Mouse (Mus musculus): Measurements from ENCODE around the gene Trim56. TPM values are rescaled to one million over a fixed set of nuclear protein-coding genes. Genes with fewer than 3 reads are reported as not detected.

The Trim56 gene
- polyA plus RNA-seq, 1 experiment from 2014 or later, result 3.4 TPM

- Histone ChIP-seq H3K9ac (0 out of 2 replicates have a peak within 1 kb of the TSS, but pooled peaks have one; percentile 23), H3K4me3 (peak within 1 kb of the TSS; percentile 35), H3K9me3 (no peaks in the 10 kb centered on the region), H3K27ac (replicated peaks) (peak within 1 kb of the TSS; percentile 60; the same call in 1 of the 2 replicates), H3K4me2 (peak within 1 kb of the TSS; percentile 66), H3K36me3 (no peaks in the 10 kb centered on the region), H3K27me3 (no peaks in the 10 kb centered on the region), H3K4me1 (replicated peaks) (peaks cover 20% of the 10 kb centered on the region)
- ATAC-seq (ENCODE audit: low FRiP score, low read depth), result peak; percentile 94
- 14% methylated on average over 23 of the region's 23 CpGs for WGBS
These were observed 43.7 kb downstream of the Trim56 start, which contains the start of gene Serpine1 for GRCm38 (mm10) chr5:137072079-137072960. TSS of gene Serpine1 (minus strand) at chr5:137072268.

- Histone ChIP-seq H3K36me3 (no peaks in the 10 kb centered on the region), H3K9ac (no peak overlapping the region), H3K4me1 (replicated peaks) (peaks cover 20% of the 10 kb centered on the region), H3K4me2 (no peak overlapping the region), H3K27me3 (no peaks in the 10 kb centered on the region), H3K27ac (replicated peaks) (no peak overlapping the region), H3K4me3 (no peak overlapping the region), H3K9me3 (no peaks in the 10 kb centered on the region)
- no peak for ATAC-seq (ENCODE audit: low FRiP score, low read depth)
- WGBS, result 84% methylated on average over 19 of the region's 19 CpGs
These were observed 45.0 kb downstream of the Trim56 start for GRCm38 (mm10) chr5:137070881-137071605.

- Histone ChIP-seq H3K4me2 (no peak overlapping the region), H3K4me1 (replicated peaks) (peaks cover 14% of the 10 kb centered on the region), H3K27me3 (no peaks in the 10 kb centered on the region), H3K9me3 (no peaks in the 10 kb centered on the region), H3K27ac (replicated peaks) (no peak overlapping the region), H3K36me3 (no peaks in the 10 kb centered on the region), H3K9ac (no peak overlapping the region), H3K4me3 (no peak overlapping the region)
- 90% methylated on average over 4 of the region's 4 CpGs for WGBS
- no peak for ATAC-seq (ENCODE audit: low FRiP score, low read depth)
These were observed 47.3 kb downstream of the Trim56 start for GRCm38 (mm10) chr5:137068711-137069110.

- Histone ChIP-seq H3K4me2 (no peak overlapping the region), H3K4me3 (no peak overlapping the region), H3K4me1 (replicated peaks) (no peaks in the 10 kb centered on the region), H3K27ac (replicated peaks) (no peak overlapping the region), H3K9me3 (no peaks in the 10 kb centered on the region), H3K27me3 (no peaks in the 10 kb centered on the region), H3K9ac (no peak overlapping the region), H3K36me3 (no peaks in the 10 kb centered on the region)
- no peak for ATAC-seq (ENCODE audit: low FRiP score, low read depth)
- WGBS, result 78% methylated on average over 8 of the region's 8 CpGs
These were observed 50.1 kb downstream of the Trim56 start for GRCm38 (mm10) chr5:137065923-137066322.

GRCm38 (mm10) chr5:137065454-137065853, 50.6 kb downstream of the Trim56 start:
- H3K27me3 ChIP-seq, result no peaks in the 10 kb centered on the region
- no peak overlapping the region for H3K27ac ChIP-seq (replicated peaks)
- H3K4me2 ChIP-seq, result no peak overlapping the region
- no peak overlapping the region for H3K9ac ChIP-seq
- H3K9me3 ChIP-seq, result no peaks in the 10 kb centered on the region
- ATAC-seq (ENCODE audit: low FRiP score, low read depth), result no peak
- 57% methylated on average over 6 of the region's 6 CpGs for WGBS
- H3K4me3 ChIP-seq, result no peak overlapping the region
- no peaks in the 10 kb centered on the region for H3K4me1 ChIP-seq (replicated peaks)
- H3K36me3 ChIP-seq, result no peaks in the 10 kb centered on the region

- no peak overlapping the region for H3K4me2 ChIP-seq
- WGBS, result 89% methylated on average over 5 of the region's 5 CpGs
- H3K4me3 ChIP-seq, result no peak overlapping the region
- no peaks in the 10 kb centered on the region for H3K4me1 ChIP-seq (replicated peaks)
- H3K36me3 ChIP-seq, result no peaks in the 10 kb centered on the region
- no peaks in the 10 kb centered on the region for H3K9me3 ChIP-seq
- no peak overlapping the region for H3K9ac ChIP-seq
- no peak for ATAC-seq (ENCODE audit: low FRiP score, low read depth)
- no peak overlapping the region for H3K27ac ChIP-seq (replicated peaks)
- no peaks in the 10 kb centered on the region for H3K27me3 ChIP-seq
These were observed 53.4 kb downstream of the Trim56 start for GRCm38 (mm10) chr5:137062601-137063000.

GRCm38 (mm10) chr5:137061809-137062481, 54.1 kb downstream of the Trim56 start:
- ATAC-seq (ENCODE audit: low FRiP score, low read depth), result no peak
- 30% methylated on average over 11 of the region's 12 CpGs for WGBS
- H3K9ac ChIP-seq, result no peak overlapping the region

More at GRCm38 (mm10) chr5:137061809-137062481, 54.1 kb downstream of the Trim56 start:
- Histone ChIP-seq H3K27ac (replicated peaks) (no peak overlapping the region), H3K9me3 (no peaks in the 10 kb centered on the region), H3K4me2 (no peak overlapping the region), H3K4me3 (no peak overlapping the region), H3K4me1 (replicated peaks) (no peaks in the 10 kb centered on the region), H3K27me3 (no peaks in the 10 kb centered on the region), H3K36me3 (no peaks in the 10 kb centered on the region)

Other genes starting within 250 kb of the Trim56 start
- gene Col26a1, start 233.0 kb downstream of the Trim56 start, polyA plus RNA-seq (2015; fragmentation: Nextera tagmentation; extraction: Ambion mirVana), result 37.8 and 41.8 TPM in 2 replicates
- gene Ift22, start 208.1 kb downstream of the Trim56 start, polyA plus RNA-seq (2015; fragmentation: Nextera tagmentation; extraction: Ambion mirVana), result 129 and 131 TPM in 2 replicates
- gene Fis1, start 162.9 kb downstream of the Trim56 start, polyA plus RNA-seq (2015; fragmentation: Nextera tagmentation; extraction: Ambion mirVana), result 360 and 375 TPM in 2 replicates
- 0.19 and 0.38 TPM in 2 replicates for gene Cldn15, start 149.6 kb downstream of the Trim56 start, polyA plus RNA-seq (2015; fragmentation: Nextera tagmentation; extraction: Ambion mirVana)
- gene Plod3, start 129.2 kb downstream of the Trim56 start, polyA plus RNA-seq (2015; fragmentation: Nextera tagmentation; extraction: Ambion mirVana), result 37.7 and 39.1 TPM in 2 replicates
- gene Znhit1, start 128.2 kb downstream of the Trim56 start, polyA plus RNA-seq (2015; fragmentation: Nextera tagmentation; extraction: Ambion mirVana), result 134 and 145 TPM in 2 replicates
- gene Vgf, start 89.8 kb downstream of the Trim56 start, polyA plus RNA-seq (2015; fragmentation: Nextera tagmentation; extraction: Ambion mirVana), result 15.2 and 15.4 TPM in 2 replicates
- 237 and 239 TPM in 2 replicates for gene Ap1s1, start 70.1 kb downstream of the Trim56 start, polyA plus RNA-seq (2015; fragmentation: Nextera tagmentation; extraction: Ambion mirVana)
- gene Serpine1, start 43.9 kb downstream of the Trim56 start, polyA plus RNA-seq (2015; fragmentation: Nextera tagmentation; extraction: Ambion mirVana), result 0.17 and 0.29 TPM in 2 replicates
- gene Muc3, start 33.1 kb upstream of the Trim56 start, polyA plus RNA-seq (2015; fragmentation: Nextera tagmentation; extraction: Ambion mirVana), result not detected in 2 replicates
- 0.40 and 0.51 TPM in 2 replicates for gene Muc3a, start 96.2 kb upstream of the Trim56 start, polyA plus RNA-seq (2015; fragmentation: Nextera tagmentation; extraction: Ambion mirVana)
- 68.4 and 69.9 TPM in 2 replicates for gene Ache, start 171.3 kb upstream of the Trim56 start, polyA plus RNA-seq (2015; fragmentation: Nextera tagmentation; extraction: Ambion mirVana)
- 20.1 and 24.0 TPM in 2 replicates for gene Ufsp1, start 178.4 kb upstream of the Trim56 start, polyA plus RNA-seq (2015; fragmentation: Nextera tagmentation; extraction: Ambion mirVana)
- gene Srrt, start 191.5 kb upstream of the Trim56 start, polyA plus RNA-seq (2015; fragmentation: Nextera tagmentation; extraction: Ambion mirVana), result 100 and 103 TPM in 2 replicates
- gene Trip6, start 198.2 kb upstream of the Trim56 start, polyA plus RNA-seq (2015; fragmentation: Nextera tagmentation; extraction: Ambion mirVana), result 17.3 TPM in 2 replicates
- gene Slc12a9, start 217.4 kb upstream of the Trim56 start, polyA plus RNA-seq (2015; fragmentation: Nextera tagmentation; extraction: Ambion mirVana), result 24.6 and 26.8 TPM in 2 replicates
- 8.2 and 8.4 TPM in 2 replicates for gene Ephb4, start 233.9 kb upstream of the Trim56 start, polyA plus RNA-seq (2015; fragmentation: Nextera tagmentation; extraction: Ambion mirVana)

Data from hindbrain, embryonic 15.5 days (tissue).